In the genomic region with DNA sequence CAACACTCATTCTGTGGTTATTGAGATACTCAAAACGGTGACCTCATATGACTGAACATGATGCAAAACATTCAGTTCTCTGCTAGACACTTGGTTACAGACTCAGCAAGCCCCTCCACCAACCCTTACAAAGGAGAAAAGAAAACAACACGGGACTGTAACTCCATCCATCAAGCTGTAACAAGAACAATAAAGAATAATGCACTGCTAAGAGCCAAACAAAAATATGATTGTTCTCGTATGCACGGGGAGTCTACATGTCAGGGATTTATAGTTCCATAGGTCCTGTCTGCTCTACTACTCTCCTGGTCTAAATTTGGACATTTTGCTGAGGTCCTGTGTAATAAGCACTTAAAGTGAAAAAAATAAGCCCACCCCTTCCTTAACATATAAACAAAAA, we compare ENCODE assay signal across 26 mouse cellular contexts. TPM values are rescaled to one million over a fixed set of nuclear protein-coding genes. Genes with fewer than 3 reads are reported as not detected.
DNase-seq lines count a peak whose midpoint lies in the region; ATAC-seq and TF ChIP-seq lines count a peak whose summit lies in the region.
"Had no signal": no experiment of that assay in that cellular context is flagged by ENCODE, and none has a peak within 500 bp of the region (broad histone marks: within the 10 kb centered on the region; RNA-seq: fewer than 3 reads in every experiment).

No protein-coding gene starts in this region.

- H3K9ac ChIP-seq in kidney, embryonic 14.5 days (ENCODE audit: low read depth, low read length), result no peak overlapping the region
- no peak overlapping the region for H3K9ac ChIP-seq in neural tube, embryonic 12.5 days
- no peak overlapping the region for H3K9ac ChIP-seq in neural tube, embryonic 15.5 days (replicated peaks)
- H3K9ac ChIP-seq in limb, embryonic 11.5 days (ENCODE audit: low read length), result no peak overlapping the region
- no peak overlapping the region for H3K9ac ChIP-seq in stomach, postnatal 0 days (ENCODE audit: low read length)
- H3K9ac ChIP-seq: embryonic facial prominence, embryonic 13.5 days; forebrain, postnatal 0 days; heart, embryonic 12.5 days; heart, embryonic 15.5 days; hindbrain, embryonic 14.5 days had no signal

- no peak for DNase-seq in kidney, adult 2 months
- DNase-seq in limb, embryonic 11.5 days (ENCODE audit: low spot score), result no peak
- DNase-seq in cerebellum, adult 11-12 months, result no peak
- no peak for DNase-seq in stomach, postnatal 0 days (ENCODE audit: low spot score)
- DNase-seq: adrenal gland, adult 2 months; adrenal gland, postnatal 14 days; cerebellum, adult 11 months; cerebellum, adult 8-10 months; cerebellum, postnatal 10 days; cerebellum, postnatal 36 days; forebrain, postnatal 0 days; gastrocnemius, postnatal 25 days; heart, adult 18-20 months; heart, postnatal 10 days; heart, postnatal 36 days had no signal

- TF ChIP-seq EP300 in stomach, postnatal 0 days (optimal IDR thresholded peaks at IDR 0.05), result no peak

- H3K4me1 ChIP-seq in kidney, embryonic 14.5 days (ENCODE audit: control insufficient read depth, insufficient read depth, low read length), result no peaks in the 10 kb centered on the region
- no peaks in the 10 kb centered on the region for H3K4me1 ChIP-seq in kidney, adult 2 months (ENCODE audit: control insufficient read depth, insufficient read depth, low read length)
- H3K4me1 ChIP-seq in neural tube, embryonic 12.5 days, result no peaks in the 10 kb centered on the region
- no peaks in the 10 kb centered on the region for H3K4me1 ChIP-seq in neural tube, embryonic 15.5 days
- peaks cover 10% of the 10 kb centered on the region; the same call in 1 of the 2 replicates for H3K4me1 ChIP-seq in limb, embryonic 11.5 days (ENCODE audit: control insufficient read depth, insufficient read depth, low read length)
- no peaks in the 10 kb centered on the region for H3K4me1 ChIP-seq in stomach, postnatal 0 days (replicated peaks; ENCODE audit: control insufficient read depth, insufficient read depth)
- H3K4me1 ChIP-seq: heart, embryonic 12.5 days; heart, embryonic 15.5 days; hindbrain, embryonic 10.5 days had no signal

- no peak overlapping the region for H3K27ac ChIP-seq in kidney, embryonic 14.5 days (ENCODE audit: low read depth, low read length)
- H3K27ac ChIP-seq in kidney, adult 2 months (ENCODE audit: insufficient read depth, low read depth, low read length), result no peak overlapping the region
- no peak overlapping the region for H3K27ac ChIP-seq in neural tube, embryonic 12.5 days
- no peak overlapping the region for H3K27ac ChIP-seq in neural tube, embryonic 15.5 days (replicated peaks)
- H3K27ac ChIP-seq in limb, embryonic 11.5 days (replicated peaks; ENCODE audit: low read depth, low read length), result no peak overlapping the region
- no peak overlapping the region for H3K27ac ChIP-seq in stomach, postnatal 0 days (replicated peaks)
- H3K27ac ChIP-seq: embryonic facial prominence, embryonic 13.5 days; heart, embryonic 15.5 days; hindbrain, embryonic 10.5 days; hindbrain, embryonic 14.5 days had no signal

- no peak overlapping the region for H3K4me2 ChIP-seq in kidney, embryonic 14.5 days (replicated peaks; ENCODE audit: low read depth, low read length)
- no peak overlapping the region for H3K4me2 ChIP-seq in neural tube, embryonic 12.5 days (replicated peaks)
- no peak overlapping the region for H3K4me2 ChIP-seq in neural tube, embryonic 15.5 days
- no peak overlapping the region for H3K4me2 ChIP-seq in limb, embryonic 11.5 days (ENCODE audit: low read depth, severe bottlenecking)
- H3K4me2 ChIP-seq in stomach, postnatal 0 days (replicated peaks; ENCODE audit: low read depth), result no peak overlapping the region
- H3K4me2 ChIP-seq: embryonic facial prominence, embryonic 13.5 days; heart, embryonic 12.5 days; heart, embryonic 15.5 days; hindbrain, embryonic 14.5 days had no signal

- no peak for TF ChIP-seq POLR2A in kidney, adult 2 months (IDR thresholded peaks at IDR 0.05; ENCODE audit: low read depth, low read length)

- 27% methylated on average over 4 of the region's 4 CpGs for WGBS in kidney, embryonic 14.5 days
- 30% methylated on average over 4 of the region's 4 CpGs for WGBS in kidney, adult 2 months
- WGBS in neural tube, embryonic 12.5 days, result 30% methylated on average over 4 of the region's 4 CpGs
- WGBS in neural tube, embryonic 15.5 days, result 21% methylated on average over 4 of the region's 4 CpGs
- WGBS in limb, embryonic 11.5 days, result 29% methylated on average over 4 of the region's 4 CpGs
- WGBS in stomach, postnatal 0 days, result 42% methylated on average over 4 of the region's 4 CpGs

- no peak overlapping the region for H3K4me3 ChIP-seq in kidney, embryonic 14.5 days (ENCODE audit: low read length)
- H3K4me3 ChIP-seq in kidney, adult 2 months (ENCODE audit: insufficient read depth, low read depth, low read length), result no peak overlapping the region
- no peak overlapping the region for H3K4me3 ChIP-seq in neural tube, embryonic 12.5 days
- H3K4me3 ChIP-seq in neural tube, embryonic 15.5 days (replicated peaks), result no peak overlapping the region
- H3K4me3 ChIP-seq in limb, embryonic 11.5 days (ENCODE audit: low read depth, low read length), result no peak overlapping the region
- H3K4me3 ChIP-seq in stomach, postnatal 0 days (ENCODE audit: low read depth, low read length), result no peak overlapping the region
- H3K4me3 ChIP-seq: embryonic facial prominence, embryonic 10.5 days; embryonic facial prominence, embryonic 13.5 days; erythroblast, embryonic 14.5 days; heart, embryonic 12.5 days; heart, embryonic 15.5 days; hindbrain, embryonic 10.5 days had no signal

- no peaks in the 10 kb centered on the region for H3K36me3 ChIP-seq in kidney, embryonic 14.5 days (ENCODE audit: control insufficient read depth, insufficient read depth, low read length)
- no peaks in the 10 kb centered on the region for H3K36me3 ChIP-seq in kidney, adult 2 months (ENCODE audit: control insufficient read depth, insufficient read depth, low read length)
- H3K36me3 ChIP-seq in neural tube, embryonic 12.5 days, result no peaks in the 10 kb centered on the region
- no peaks in the 10 kb centered on the region for H3K36me3 ChIP-seq in neural tube, embryonic 15.5 days
- no peaks in the 10 kb centered on the region for H3K36me3 ChIP-seq in limb, embryonic 11.5 days (ENCODE audit: control insufficient read depth, insufficient read depth, low read length)
- H3K36me3 ChIP-seq in stomach, postnatal 0 days (ENCODE audit: control insufficient read depth, insufficient read depth, low read length), result no peaks in the 10 kb centered on the region
- H3K36me3 ChIP-seq: embryonic facial prominence, embryonic 10.5 days; embryonic facial prominence, embryonic 13.5 days; heart, embryonic 12.5 days; heart, embryonic 15.5 days; hindbrain, embryonic 10.5 days had no signal

- H3K9me3 ChIP-seq in kidney, embryonic 14.5 days (ENCODE audit: control insufficient read depth, low read length), result no peaks in the 10 kb centered on the region
- H3K9me3 ChIP-seq in neural tube, embryonic 12.5 days, result no peaks in the 10 kb centered on the region
- no peaks in the 10 kb centered on the region for H3K9me3 ChIP-seq in neural tube, embryonic 15.5 days (replicated peaks)
- H3K9me3 ChIP-seq in limb, embryonic 11.5 days (ENCODE audit: control insufficient read depth, low read length), result no peaks in the 10 kb centered on the region
- no peaks in the 10 kb centered on the region for H3K9me3 ChIP-seq in stomach, postnatal 0 days (ENCODE audit: control insufficient read depth, low read length)
- H3K9me3 ChIP-seq: embryonic facial prominence, embryonic 10.5 days; embryonic facial prominence, embryonic 13.5 days; heart, embryonic 12.5 days; heart, embryonic 15.5 days; hindbrain, embryonic 10.5 days had no signal

- no peak for TF ChIP-seq CTCF in kidney, adult 2 months (conservative IDR thresholded peaks at IDR 0.05; ENCODE audit: insufficient read depth, insufficient read length, low read depth, low read length)
- TF ChIP-seq CTCF in stomach, postnatal 0 days (IDR thresholded peaks at IDR 0.05; ENCODE audit: low read depth), result no peak

- no peaks in the 10 kb centered on the region for H3K27me3 ChIP-seq in kidney, embryonic 14.5 days (ENCODE audit: control insufficient read depth, insufficient read depth, low read length)
- no peaks in the 10 kb centered on the region for H3K27me3 ChIP-seq in kidney, adult 2 months (replicated peaks; ENCODE audit: control insufficient read depth, insufficient read depth, low read length)
- no peaks in the 10 kb centered on the region for H3K27me3 ChIP-seq in neural tube, embryonic 12.5 days (replicated peaks)
- H3K27me3 ChIP-seq in neural tube, embryonic 15.5 days (replicated peaks), result no peaks in the 10 kb centered on the region
- H3K27me3 ChIP-seq in limb, embryonic 11.5 days (ENCODE audit: control insufficient read depth, insufficient read depth, low read length), result no peaks in the 10 kb centered on the region
- H3K27me3 ChIP-seq in stomach, postnatal 0 days (ENCODE audit: control insufficient read depth, insufficient read depth, low read length), result no peaks in the 10 kb centered on the region
- H3K27me3 ChIP-seq: embryonic facial prominence, embryonic 13.5 days; heart, embryonic 12.5 days; heart, embryonic 15.5 days had no signal

- ATAC-seq in kidney, embryonic 14.5 days (ENCODE audit: low FRiP score, low TSS enrichment), result 0 out of 2 replicates have a peak, but pooled peaks have one; percentile 39
- ATAC-seq in neural tube, embryonic 12.5 days (ENCODE audit: low FRiP score, low read depth), result 0 out of 2 replicates have a peak, but pooled peaks have one; percentile 37
- ATAC-seq in neural tube, embryonic 15.5 days (ENCODE audit: low FRiP score), result no peak
- peak; percentile 58 for ATAC-seq in limb, embryonic 11.5 days (ENCODE audit: insufficient number of reproducible peaks, low FRiP score, low TSS enrichment, low read depth)
- ATAC-seq in stomach, postnatal 0 days (ENCODE audit: low FRiP score, low TSS enrichment), result no peak
- ATAC-seq: CD4-positive, CD25-positive, alpha-beta regulatory T cell, adult 4 months; forebrain, postnatal 0 days had no signal

RNA-seq across cellular contexts. Expression of a gene that starts 29.6 kb away (rescaled TPM):
- polyA plus RNA-seq in kidney, embryonic 14.5 days (2014; fragmentation: Nextera tagmentation; extraction: Ambion mirVana), result 4.8 and 5.4 TPM in 2 replicates
- polyA plus RNA-seq in kidney, adult 2 months (2012; rRNA removed), result 0.06 and 0.08 TPM in 2 replicates
- 5.4 and 6.2 TPM in 2 replicates for polyA plus RNA-seq in neural tube, embryonic 12.5 days (2016; fragmentation: Nextera tagmentation; extraction: Ambion mirVana)
- 5.2 and 6.9 TPM in 2 replicates for polyA plus RNA-seq in neural tube, embryonic 15.5 days (2015; fragmentation: Nextera tagmentation; extraction: Ambion mirVana)
- 18.3 and 20.8 TPM in 2 replicates for polyA plus RNA-seq in limb, embryonic 11.5 days (2014; fragmentation: Nextera tagmentation; extraction: Ambion mirVana)
- 1.3 and 1.5 TPM in 2 replicates for polyA plus RNA-seq in stomach, postnatal 0 days (2015; fragmentation: Nextera tagmentation; extraction: Ambion mirVana)

Comparison
In these comparisons a context has a peak if more than half of its experiments do, and no peak if none do; other contexts are left out.
1. ATAC-seq: peak in kidney, embryonic 14.5 days (single experiment), neural tube, embryonic 12.5 days (single experiment) and limb, embryonic 11.5 days (single experiment); none in neural tube, embryonic 15.5 days (single experiment) and stomach, postnatal 0 days (single experiment).